Mouse (Mus musculus) midbrain, embryonic 12.5 days (tissue): ENCODE data around the gene Hrh2. TPM values are rescaled to one million over a fixed set of nuclear protein-coding genes. Genes with fewer than 3 reads are reported as not detected.

Experiments
- ATAC-seq: fragments of 200-750 bp; cut with Nextera tagmentation; 2 replicates; pipeline ENCODE4 v1.8.0; 2017; ENCODE audit warnings: low read depth, moderate TSS enrichment, moderate library complexity; ENCODE audit not compliant: low FRiP score
- H3K27ac ChIP-seq: fragments of 300-500 bp; sonication (generic); replicated peaks from 2 replicates; pipeline ENCODE4 v1.5.1; 2016; ENCODE audit warnings: mild to moderate bottlenecking
- H3K27me3 ChIP-seq: fragments of 300-500 bp; sonication (generic); 2 replicates; pipeline ENCODE4 v1.6.1; 2016; ENCODE audit warnings: mild to moderate bottlenecking
- H3K36me3 ChIP-seq: fragments of 300-500 bp; sonication (generic); 2 replicates; pipeline ENCODE4 v1.6.1; 2016
- H3K4me1 ChIP-seq: fragments of 300-500 bp; sonication (generic); 2 replicates; pipeline ENCODE4 v1.6.1; 2016
- H3K4me2 ChIP-seq: fragments of 300-500 bp; sonication (generic); replicated peaks from 2 replicates; pipeline ENCODE4 v1.6.1; 2016; ENCODE audit warnings: mild to moderate bottlenecking, moderate library complexity
- H3K4me3 ChIP-seq: fragments of 300-500 bp; sonication (generic); 2 replicates; pipeline ENCODE4 v1.5.1; 2016; ENCODE audit warnings: mild to moderate bottlenecking
- H3K9ac ChIP-seq: fragments of 300-500 bp; sonication (generic); replicated peaks from 2 replicates; pipeline ENCODE4 v1.6.1; 2016; ENCODE audit warnings: mild to moderate bottlenecking, moderate library complexity
- H3K9me3 ChIP-seq: fragments of 300-500 bp; sonication (generic); 2 replicates; pipeline ENCODE4 v1.6.1; 2016; ENCODE audit warnings: mild to moderate bottlenecking
- WGBS: fragments of 180-500 bp; shearing (Covaris S2); methylation state at CpG from one replicate; pipeline ENCODE4 v1.1.7; 2016; 5-methylcytosine and 5-hydroxymethylcytosine counted together
- polyA plus RNA-seq: library from polyadenylated mRNA; unstranded; fragments of >200 nt; fragmentation: Nextera tagmentation; extraction: Ambion mirVana; gene quantifications from 2 replicates; pipeline ENCODE4 v1.2.1, GENCODE M21; 2016

Gene Hrh2
- polyA plus RNA-seq, 1 experiment from 2014 or later: 0.34 TPM

- ATAC-seq: no peak
- Histone ChIP-seq H3K27me3 (peaks cover 22% of the 10 kb centered on the region), H3K9ac (no peak overlapping the region), H3K9me3 (no peaks in the 10 kb centered on the region), H3K4me3 (no peak overlapping the region), H3K4me2 (no peak overlapping the region), H3K36me3 (no peaks in the 10 kb centered on the region), H3K27ac (no peak overlapping the region), H3K4me1 (peaks cover 11% of the 10 kb centered on the region)
- 91% methylated on average over 6 of the region's 6 CpGs for WGBS
Measured at GRCm38 (mm10) chr13:54277406-54277805, 85.5 kb downstream of the Hrh2 start.

- 88% methylated on average over 7 of the region's 7 CpGs for WGBS
- H3K27ac ChIP-seq: no peak overlapping the region
- no peak overlapping the region for H3K9ac ChIP-seq
- peaks cover 33% of the 10 kb centered on the region for H3K27me3 ChIP-seq
- peaks cover 21% of the 10 kb centered on the region for H3K4me1 ChIP-seq
- no peak overlapping the region for H3K4me3 ChIP-seq
- no peak for ATAC-seq
- H3K4me2 ChIP-seq: no peak overlapping the region
- no peaks in the 10 kb centered on the region for H3K9me3 ChIP-seq
- H3K36me3 ChIP-seq: no peaks in the 10 kb centered on the region
Measured at GRCm38 (mm10) chr13:54280366-54280765, 88.4 kb downstream of the Hrh2 start.

- 76% methylated on average over 7 of the region's 7 CpGs for whole genome bisulfite sequencing
- H3K9me3 ChIP-seq: no peaks in the 10 kb centered on the region
- H3K27ac ChIP-seq: no peak overlapping the region
Measured at GRCm38 (mm10) chr13:54281149-54281548, 89.2 kb downstream of the Hrh2 start.

GRCm38 (mm10) chr13:54281623-54282022 lies 89.7 kb downstream of the Hrh2 start:
- no peak overlapping the region for H3K27ac ChIP-seq
- H3K27me3 ChIP-seq: peaks cover 33% of the 10 kb centered on the region
- no peak overlapping the region; the same call in 1 of the 2 replicates for H3K4me2 ChIP-seq
- H3K4me3 ChIP-seq: no peak overlapping the region
- no peaks in the 10 kb centered on the region for H3K36me3 ChIP-seq
- no peaks in the 10 kb centered on the region for H3K9me3 ChIP-seq
- no peak overlapping the region for H3K9ac ChIP-seq
- no peak for ATAC-seq
- 31% methylated on average over 8 of the region's 8 CpGs for WGBS
- H3K4me1 ChIP-seq: peaks cover 21% of the 10 kb centered on the region

More at GRCm38 (mm10) chr13:54281149-54281548, 89.2 kb downstream of the Hrh2 start:
- peaks cover 21% of the 10 kb centered on the region for H3K4me1 ChIP-seq
- no peak overlapping the region for H3K9ac ChIP-seq
- no peaks in the 10 kb centered on the region for H3K36me3 ChIP-seq
- no peak overlapping the region for H3K4me3 ChIP-seq
- peaks cover 33% of the 10 kb centered on the region for H3K27me3 ChIP-seq
- H3K4me2 ChIP-seq: no peak overlapping the region
- no peak for ATAC-seq

GRCm38 (mm10) chr13:54282149-54282860 lies 90.4 kb downstream of the Hrh2 start:
- Histone ChIP-seq H3K27ac (no peak overlapping the region; the same call in 1 of the 2 replicates), H3K4me2 (peak overlapping the region; percentile 36), H3K4me3 (no peak overlapping the region), H3K36me3 (no peaks in the 10 kb centered on the region), H3K9me3 (no peaks in the 10 kb centered on the region), H3K4me1 (peaks cover 21% of the 10 kb centered on the region), H3K27me3 (peaks cover 37% of the 10 kb centered on the region), H3K9ac (no peak overlapping the region)
- WGBS: 17% methylated on average over 17 of the region's 17 CpGs
- ATAC-seq: peak; percentile 44

- H3K4me3 ChIP-seq: no peak overlapping the region
- no peaks in the 10 kb centered on the region for H3K36me3 ChIP-seq
- no peak overlapping the region for H3K27ac ChIP-seq
- ATAC-seq: peak; percentile 68
- no peaks in the 10 kb centered on the region for H3K9me3 ChIP-seq
- peaks cover 21% of the 10 kb centered on the region for H3K4me1 ChIP-seq
- H3K4me2 ChIP-seq: peak overlapping the region; percentile 36
- H3K9ac ChIP-seq: no peak overlapping the region
- peaks cover 37% of the 10 kb centered on the region for H3K27me3 ChIP-seq
- WGBS: 6% methylated on average over 10 of the region's 10 CpGs
Measured at GRCm38 (mm10) chr13:54282861-54283206, 90.9 kb downstream of the Hrh2 start.

Other genes with a start within 250 kb of the Hrh2 start
- gene Drd1, start 136.4 kb upstream of the Hrh2 start, polyA plus RNA-seq: 0.75 and 0.88 TPM in 2 replicates
- 73.8 and 75.1 TPM in 2 replicates for gene Sfxn1, start 120.3 kb upstream of the Hrh2 start, polyA plus RNA-seq
- 22.0 and 22.6 TPM in 2 replicates for gene Cplx2, start 179.2 kb downstream of the Hrh2 start, polyA plus RNA-seq